Mouse (Mus musculus) B cell, adult 2 months (primary cell): ENCODE data around the gene Gabra1.

Source experiments
- DNase-seq, 2 experiments: peaks; one replicate each; pipeline ENCODE4 v3.0.0; 2022

Gabra1 gene

DNA sequence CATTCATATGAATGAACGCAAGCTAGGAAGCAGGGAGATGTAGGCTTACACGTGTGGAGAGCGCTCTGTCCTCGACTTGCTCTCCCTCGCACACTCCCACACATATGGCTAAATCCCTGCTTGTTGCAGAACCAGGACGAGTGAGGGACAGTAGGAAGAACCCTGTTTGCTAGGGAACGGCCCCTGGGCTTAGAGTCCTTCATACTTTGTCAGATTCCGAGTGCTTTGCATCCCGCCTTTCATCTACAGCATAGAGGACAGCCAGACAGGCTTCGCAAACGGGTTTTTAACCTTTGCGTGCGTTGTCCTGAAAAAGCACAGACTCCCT lies at the start of gene Gabra1:
TSS of gene Gabra1 (minus strand) at position 106 of the 328 bp plus-strand sequence.
- DNase-seq, result no peak

DNA sequence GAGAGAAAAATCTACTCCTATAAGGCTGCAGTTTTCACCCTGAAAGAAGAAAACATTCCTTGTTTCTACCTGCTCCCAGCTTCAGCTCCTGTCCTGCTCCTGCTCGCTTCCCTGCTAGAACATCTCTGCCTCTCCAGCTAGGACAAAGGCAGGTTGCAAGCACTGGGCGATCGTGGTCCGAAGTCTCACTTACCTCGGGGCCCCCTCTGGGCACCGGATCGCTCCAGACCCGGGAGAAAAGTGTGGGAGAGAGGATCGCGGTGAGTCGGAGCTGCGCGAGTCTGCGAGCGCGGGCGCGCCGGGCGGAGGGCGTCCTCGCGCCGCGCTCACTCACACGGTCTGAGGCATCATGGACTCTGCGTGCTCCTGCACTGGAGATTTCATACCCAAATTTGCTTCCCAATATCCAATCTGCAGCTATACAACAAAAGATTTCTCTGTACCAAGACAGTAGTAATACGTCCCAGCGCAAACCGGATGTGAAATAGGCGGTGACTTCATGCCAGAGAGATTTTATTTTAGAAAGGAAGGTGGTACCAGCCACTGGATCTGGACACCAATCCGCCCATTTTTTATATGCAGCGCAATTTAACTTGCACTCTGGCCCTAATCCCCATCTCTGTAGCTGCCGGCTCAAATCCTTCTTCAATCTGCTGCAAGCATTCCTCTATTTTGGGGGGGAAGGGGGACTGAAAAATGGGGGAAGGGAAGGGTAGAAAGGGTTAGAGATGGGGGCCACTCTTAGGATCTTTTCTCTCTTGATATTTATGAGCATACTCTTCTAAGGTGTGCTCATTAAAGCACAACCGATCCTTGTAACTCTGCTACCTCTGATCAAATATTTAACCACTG lies 531 bp downstream of the Gabra1 start:
- no peak for DNase-seq

DNA sequence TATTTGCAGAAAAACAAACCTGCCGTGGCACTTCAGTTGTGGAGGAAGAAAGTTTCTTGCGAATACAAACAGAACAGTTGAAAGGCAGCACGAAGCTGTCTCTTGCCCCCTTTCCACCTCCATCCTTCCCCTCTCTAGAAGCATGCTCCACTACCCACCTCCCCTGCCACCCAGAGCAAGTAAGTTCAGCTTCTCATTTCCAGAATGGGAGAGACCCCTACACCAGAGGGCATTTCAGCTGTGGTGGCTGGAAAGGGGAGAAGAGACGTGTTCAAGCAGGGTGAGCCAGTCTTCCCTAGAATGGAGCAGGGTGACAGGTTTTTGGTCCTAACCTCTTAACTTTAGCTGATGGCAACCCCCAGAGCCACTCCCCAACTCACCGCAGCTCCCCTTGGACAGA lies 1.3 kb downstream of the Gabra1 start:
- no peak for DNase-seq

DNA sequence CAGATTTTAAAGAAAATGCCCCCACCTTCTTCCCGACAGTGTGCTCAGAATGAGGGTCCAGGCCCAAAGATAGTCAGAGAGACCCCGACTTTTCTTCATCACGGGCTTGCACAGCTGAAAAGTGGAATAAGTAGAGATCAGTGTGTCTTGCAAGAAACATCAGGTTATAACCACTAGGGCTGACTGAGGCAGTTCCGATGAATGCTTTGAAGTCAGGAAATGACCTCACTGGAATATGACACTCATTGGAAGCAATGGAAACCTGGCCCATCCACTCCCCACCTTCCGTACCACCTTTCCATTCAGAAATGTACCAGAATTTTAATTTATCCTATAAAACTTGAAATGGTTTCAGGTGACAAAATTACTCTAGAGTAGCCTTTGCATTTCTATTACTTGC lies 3.2 kb downstream of the Gabra1 start:
- no peak for DNase-seq

DNA sequence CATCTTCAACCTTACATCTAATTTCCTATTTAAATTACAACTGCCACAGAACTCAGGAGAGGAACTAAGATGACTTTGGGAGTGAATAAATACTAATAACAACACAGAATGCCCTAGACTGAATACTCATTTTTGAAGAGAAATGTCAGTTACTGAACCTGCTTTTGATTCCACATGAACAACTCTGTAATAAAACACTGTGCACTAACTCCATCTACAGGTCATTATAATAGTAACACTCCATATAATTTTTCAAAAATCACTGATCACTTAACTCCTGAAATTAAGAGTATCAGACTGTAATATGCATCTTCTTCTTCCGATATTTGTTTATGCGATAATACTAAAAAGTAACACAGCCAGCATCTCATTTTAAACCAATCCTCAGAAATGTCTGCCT lies 4.4 kb downstream of the Gabra1 start:
- DNase-seq, result no peak

DNA sequence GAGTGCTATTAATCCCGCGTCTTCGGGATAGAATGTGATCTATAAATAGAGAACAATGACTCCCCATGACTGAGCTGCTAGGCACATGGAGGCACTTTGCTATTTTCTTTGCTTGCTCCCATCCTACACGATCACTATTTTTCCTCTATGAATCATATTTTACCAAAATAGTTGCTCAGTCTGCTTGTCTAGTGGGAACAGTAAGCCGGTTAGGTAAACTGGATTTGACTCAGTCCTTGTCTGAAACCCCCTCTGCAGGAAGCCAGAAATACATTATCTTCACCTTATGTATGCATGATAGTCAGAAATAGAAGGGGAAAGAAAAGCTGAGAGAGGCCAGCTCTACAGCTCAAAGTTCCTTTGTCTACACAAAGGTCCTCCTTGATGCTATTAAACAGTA lies 31.3 kb downstream of the Gabra1 start:
- DNase-seq, result no peak

DNA sequence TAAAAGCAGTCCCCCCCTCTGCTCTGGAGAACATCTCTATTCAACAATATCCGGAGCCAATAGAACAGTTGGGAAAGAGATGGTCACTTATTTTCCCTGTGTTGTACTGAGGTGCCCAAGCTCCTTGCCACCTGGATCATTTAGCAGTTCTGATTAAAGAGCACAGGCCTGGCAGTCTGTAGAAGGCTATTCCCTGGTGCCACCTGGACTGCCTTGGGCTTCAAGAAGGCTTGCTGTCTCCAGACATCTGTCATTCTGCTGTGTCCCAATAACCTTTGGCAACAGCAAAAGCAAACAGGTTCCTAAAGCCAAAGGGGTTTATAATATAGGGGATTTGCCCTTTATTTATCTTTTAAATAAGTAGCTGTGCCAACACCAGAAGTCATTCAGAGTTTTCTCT lies 65.8 kb downstream of the Gabra1 start:
- DNase-seq, result no peak

DNA sequence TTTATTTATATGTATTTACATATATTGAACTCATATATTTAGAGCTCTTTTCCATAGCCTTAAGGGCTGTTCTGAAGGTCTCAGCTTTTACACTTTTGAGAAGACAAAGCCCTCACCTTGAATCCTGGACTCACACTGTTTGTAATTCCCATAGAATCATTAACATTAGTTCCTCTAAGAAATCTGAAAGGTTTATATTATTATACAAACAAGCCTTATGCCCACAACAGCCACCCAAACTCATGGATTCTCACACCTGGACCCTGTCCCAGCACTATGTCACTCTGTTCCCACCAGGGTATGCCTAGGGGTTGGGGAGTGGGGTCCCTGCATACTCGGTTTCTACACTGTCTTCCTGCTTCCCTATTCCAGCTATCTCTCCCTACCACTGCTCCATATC lies 72.7 kb downstream of the Gabra1 start:
- no peak for DNase-seq

DNA sequence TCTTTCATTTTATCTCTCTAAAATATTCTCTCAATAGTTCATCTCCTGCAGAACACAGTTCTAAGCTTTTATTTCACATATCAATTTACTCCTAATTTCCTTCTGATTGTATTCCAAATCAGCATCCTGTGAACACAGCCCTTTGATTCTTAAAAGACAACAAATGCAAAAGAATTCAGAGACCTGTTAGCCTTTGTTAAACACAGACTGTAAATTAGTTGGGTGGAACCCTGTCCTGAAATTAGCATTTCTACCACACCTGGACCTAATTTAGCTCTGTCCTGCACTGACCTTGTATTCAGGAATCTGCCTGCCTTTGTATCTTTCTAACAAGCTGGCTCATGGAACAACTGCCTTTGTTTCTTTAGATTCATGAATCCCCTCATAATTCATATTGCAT lies 73.1 kb downstream of the Gabra1 start:
- DNase-seq, result no peak

DNA sequence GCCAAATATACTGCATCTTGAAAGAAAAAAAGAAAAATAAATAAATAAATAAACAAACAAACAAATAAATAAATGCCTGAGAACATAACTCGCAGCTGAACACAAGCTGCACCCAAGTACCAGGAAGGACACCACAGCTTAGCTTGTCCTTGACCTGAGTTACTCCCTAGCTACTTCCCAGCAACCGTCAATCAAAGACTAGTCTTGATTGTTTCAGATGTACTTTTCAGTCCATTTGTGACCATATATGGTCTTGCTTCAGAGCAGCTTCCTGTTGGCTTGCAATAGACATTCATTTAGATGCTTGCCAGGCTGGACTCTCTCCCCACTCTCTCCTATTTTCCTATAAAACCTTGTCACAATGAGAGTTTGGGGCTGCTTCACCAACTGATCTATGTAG lies 87.2 kb downstream of the Gabra1 start:
- DNase-seq, result no peak
